Mouse (Mus musculus) megakaryocyte, embryonic 14.5 days (primary cell): ENCODE measurements around the gene Ptprn2. TPM values are rescaled to one million over a fixed set of nuclear protein-coding genes. Genes with fewer than 3 reads are reported as not detected.

Source experiments
- H3K27me3 ChIP-seq: replicated peaks from 2 replicates; pipeline ENCODE3; 2012; ENCODE audit warnings: inconsistent platforms
- H3K36me3 ChIP-seq: replicated peaks from 2 replicates; pipeline ENCODE3; 2012; ENCODE audit warnings: low read length, inconsistent platforms, mixed read lengths
- H3K4me1 ChIP-seq: 2 replicates; pipeline ENCODE4 v1.6.1; 2012; ENCODE audit warnings: inconsistent platforms
- H3K4me3 ChIP-seq: replicated peaks from 2 replicates; pipeline ENCODE3; 2012; ENCODE audit warnings: moderate library complexity, mild to moderate bottlenecking, inconsistent platforms
- H3K9me3 ChIP-seq: 2 replicates; pipeline ENCODE4 v1.6.1; 2012; ENCODE audit warnings: inconsistent platforms
- FLI1 ChIP-seq: IDR thresholded peaks from 2 replicates; pipeline ENCODE4 v1.6.1; 2012; ENCODE audit warnings: low read length, inconsistent platforms, mixed read lengths
- GATA1 ChIP-seq: IDR thresholded peaks from 3 replicates; pipeline ENCODE4 v1.6.1; 2012; ENCODE audit warnings: mixed read lengths, low read length, inconsistent platforms, borderline replicate concordance
- polyA plus RNA-seq: library from polyadenylated mRNA; stranded (reverse); fragments of >175 nt; gene quantifications from 2 replicates; pipeline ENCODE4 v1.2.3, GENCODE M21; 2012; ENCODE audit warnings: low replicate concordance; ENCODE audit not compliant: insufficient read depth

Gene Ptprn2
- polyA plus RNA-seq, 1 experiment = not detected

DNA sequence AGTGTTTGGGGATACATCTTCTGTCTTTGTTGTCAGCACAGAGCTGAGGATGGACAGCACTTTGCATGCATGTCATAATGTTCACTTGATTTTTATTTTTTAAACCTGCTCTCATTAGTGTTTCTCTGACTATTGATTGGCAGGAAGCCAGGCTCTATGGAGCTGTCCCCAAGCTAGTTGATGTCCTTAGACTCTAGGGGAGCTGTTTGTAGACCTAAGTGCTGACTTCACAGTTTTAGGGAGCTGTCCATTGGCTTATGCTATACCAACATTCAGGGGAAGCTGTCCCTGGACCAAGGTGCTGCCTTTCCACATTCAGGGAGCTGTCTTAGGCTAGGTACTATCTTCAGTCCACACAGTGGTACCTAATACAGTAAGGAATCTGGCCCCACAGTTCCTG, 360.7 kb downstream of the Ptprn2 start:
- TF ChIP-seq FLI1 (no peak), GATA1 (no peak)
- H3K4me1 ChIP-seq = no peaks in the 10 kb centered on the region
- H3K36me3 ChIP-seq = no peaks in the 10 kb centered on the region
- H3K9me3 ChIP-seq = peaks cover 13% of the 10 kb centered on the region
- H3K4me3 ChIP-seq = no peak overlapping the region
- H3K27me3 ChIP-seq = no peaks in the 10 kb centered on the region

DNA sequence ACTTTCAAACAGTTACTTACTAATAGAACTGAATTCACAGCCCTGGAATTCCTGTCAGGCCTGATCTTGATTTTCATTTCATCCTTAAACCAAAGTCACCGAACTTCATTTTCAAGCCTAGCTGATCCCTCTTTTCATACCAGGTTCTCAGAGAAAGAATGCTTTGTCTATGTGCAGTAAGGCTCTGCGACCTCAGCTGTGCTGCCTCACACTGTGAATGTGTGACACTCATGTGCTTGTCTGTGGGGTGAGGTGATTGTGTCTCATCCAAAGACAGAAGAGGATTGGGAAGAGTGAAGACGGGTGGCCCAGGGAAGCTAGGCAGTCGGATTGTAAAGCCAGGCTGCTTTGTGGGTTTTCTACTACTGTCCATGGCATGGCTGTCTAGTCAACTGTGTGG, 361.5 kb downstream of the Ptprn2 start:
- Histone ChIP-seq H3K9me3 (peaks cover 11% of the 10 kb centered on the region), H3K4me3 (no peak overlapping the region), H3K36me3 (no peaks in the 10 kb centered on the region), H3K27me3 (no peaks in the 10 kb centered on the region), H3K4me1 (no peaks in the 10 kb centered on the region)
- TF ChIP-seq GATA1 = no peak
- TF ChIP-seq FLI1 = no peak

DNA sequence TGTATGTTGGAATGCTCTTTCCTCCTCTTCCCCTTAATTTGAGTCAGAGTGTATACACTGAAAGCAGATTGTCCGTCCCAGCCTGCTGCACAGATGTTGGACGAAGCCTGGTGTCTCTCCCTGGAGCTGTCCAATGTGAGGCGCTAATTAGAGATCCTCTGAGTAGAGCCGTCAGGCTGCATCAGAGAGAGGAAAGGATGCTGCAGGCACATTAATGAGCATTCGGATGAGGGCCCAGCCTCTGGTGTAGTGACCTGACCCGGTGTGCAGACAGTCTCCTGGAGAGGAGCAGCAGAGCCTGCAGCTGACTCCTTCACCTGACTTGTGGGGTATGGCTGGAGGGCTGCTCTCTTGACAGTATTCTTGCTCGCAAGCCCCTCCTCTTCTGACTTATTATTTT, 370.8 kb downstream of the Ptprn2 start:
- no peaks in the 10 kb centered on the region for H3K36me3 ChIP-seq
- peaks cover 32% of the 10 kb centered on the region for H3K9me3 ChIP-seq
- TF ChIP-seq GATA1 (no peak), FLI1 (no peak)
- H3K4me3 ChIP-seq = no peak overlapping the region
- H3K4me1 ChIP-seq = no peaks in the 10 kb centered on the region
- H3K27me3 ChIP-seq = no peaks in the 10 kb centered on the region

DNA sequence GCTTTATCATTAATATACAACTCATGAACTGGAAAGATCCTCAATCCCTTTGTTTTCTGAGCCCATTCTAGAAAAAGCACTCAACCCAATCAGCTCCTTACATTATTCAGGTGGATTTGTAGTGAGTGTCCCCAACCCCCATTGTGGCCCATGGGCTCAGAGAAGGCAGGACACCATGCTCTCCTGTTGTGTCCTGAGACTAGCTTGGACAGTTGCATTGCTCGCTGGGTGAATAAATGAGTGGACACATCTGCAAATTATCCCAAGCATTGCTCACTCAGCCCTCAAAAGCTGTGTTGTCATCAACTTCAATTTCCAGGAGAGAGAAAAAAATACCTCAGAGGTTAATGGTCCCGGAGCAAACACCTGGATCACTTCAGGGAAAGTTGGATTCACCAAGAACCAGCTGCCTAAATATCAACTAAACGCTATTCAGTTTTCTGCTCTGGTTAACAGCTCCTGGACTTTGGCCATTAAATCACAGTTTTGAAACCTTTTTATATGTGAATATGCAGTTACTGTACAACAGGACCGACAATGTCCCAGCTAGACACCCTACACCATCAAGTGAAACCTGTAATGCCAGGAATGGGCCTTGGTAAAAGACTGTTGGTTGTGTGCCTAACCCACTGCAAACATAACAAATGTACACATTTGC, 376.0 kb downstream of the Ptprn2 start:
- Histone ChIP-seq H3K4me3 (no peak overlapping the region), H3K9me3 (peaks cover 13% of the 10 kb centered on the region), H3K27me3 (no peaks in the 10 kb centered on the region), H3K36me3 (no peaks in the 10 kb centered on the region), H3K4me1 (no peaks in the 10 kb centered on the region)
- TF ChIP-seq GATA1 = no peak
- TF ChIP-seq FLI1 = no peak

DNA sequence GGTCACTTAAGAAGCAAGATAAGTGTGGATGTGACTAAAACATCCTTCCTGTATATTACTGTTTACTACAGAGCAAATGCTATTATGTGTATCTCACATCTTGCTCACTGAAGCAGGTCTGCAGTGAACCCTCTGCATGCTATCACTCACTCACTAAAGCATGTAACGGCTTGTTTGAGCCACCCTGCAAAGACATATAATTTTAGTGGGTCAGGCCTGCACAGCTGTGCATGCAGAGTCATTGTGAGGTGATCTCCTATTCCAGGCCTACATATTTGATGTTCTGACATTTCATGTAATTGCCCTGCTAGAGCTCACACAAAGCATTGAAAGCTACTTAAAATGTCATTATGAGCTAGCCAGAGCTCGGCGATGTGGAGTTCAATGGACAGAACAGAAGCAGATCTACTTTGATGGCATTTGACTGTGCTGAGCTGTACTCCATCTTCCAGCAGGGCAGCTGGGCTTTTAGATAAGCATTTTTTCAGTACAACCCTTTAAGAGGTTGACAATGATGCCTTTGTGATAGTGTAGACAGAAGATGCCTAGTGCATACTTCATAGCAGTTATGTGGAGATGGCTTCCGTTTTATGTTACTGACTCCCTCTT, 377.9 kb downstream of the Ptprn2 start:
- no peaks in the 10 kb centered on the region for H3K36me3 ChIP-seq
- H3K4me1 ChIP-seq = no peaks in the 10 kb centered on the region
- H3K9me3 ChIP-seq = peaks cover 17% of the 10 kb centered on the region
- H3K4me3 ChIP-seq = no peak overlapping the region
- H3K27me3 ChIP-seq = no peaks in the 10 kb centered on the region
- TF ChIP-seq FLI1 (no peak), GATA1 (no peak)

DNA sequence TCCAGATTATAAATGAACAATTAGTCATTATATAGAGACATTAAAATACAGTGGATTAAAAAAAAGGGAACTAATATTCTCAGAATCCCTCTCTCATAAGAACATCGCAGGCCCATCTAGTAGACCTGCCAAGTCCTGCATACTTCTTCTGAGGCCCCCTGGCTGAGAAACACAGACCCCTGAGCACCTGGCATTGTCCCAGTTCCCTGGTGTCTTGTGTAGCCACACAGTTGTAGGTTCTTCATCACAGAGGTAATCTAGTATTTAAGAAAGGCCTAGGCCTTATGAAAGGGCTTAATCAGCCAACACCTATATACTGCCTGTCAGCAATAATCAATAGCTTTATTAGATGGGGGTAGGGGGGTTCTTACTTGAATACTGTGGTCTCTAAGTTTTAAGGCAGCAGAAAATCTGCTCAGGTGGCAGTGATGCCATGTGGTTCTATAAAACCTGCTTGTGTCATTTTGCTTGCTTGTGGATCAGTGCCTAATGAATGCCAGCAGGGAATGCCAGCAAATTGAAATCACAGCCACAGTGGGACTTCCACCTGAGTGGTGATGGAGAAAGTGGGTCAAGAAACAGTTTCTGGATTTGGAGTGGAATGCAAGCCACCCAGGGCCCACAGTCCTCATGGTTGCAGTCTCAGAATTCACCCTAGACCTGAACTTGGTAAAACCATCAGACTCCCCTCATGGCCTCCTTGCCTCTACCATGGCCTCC, 388.5 kb downstream of the Ptprn2 start:
- H3K9me3 ChIP-seq = no peaks in the 10 kb centered on the region

DNA sequence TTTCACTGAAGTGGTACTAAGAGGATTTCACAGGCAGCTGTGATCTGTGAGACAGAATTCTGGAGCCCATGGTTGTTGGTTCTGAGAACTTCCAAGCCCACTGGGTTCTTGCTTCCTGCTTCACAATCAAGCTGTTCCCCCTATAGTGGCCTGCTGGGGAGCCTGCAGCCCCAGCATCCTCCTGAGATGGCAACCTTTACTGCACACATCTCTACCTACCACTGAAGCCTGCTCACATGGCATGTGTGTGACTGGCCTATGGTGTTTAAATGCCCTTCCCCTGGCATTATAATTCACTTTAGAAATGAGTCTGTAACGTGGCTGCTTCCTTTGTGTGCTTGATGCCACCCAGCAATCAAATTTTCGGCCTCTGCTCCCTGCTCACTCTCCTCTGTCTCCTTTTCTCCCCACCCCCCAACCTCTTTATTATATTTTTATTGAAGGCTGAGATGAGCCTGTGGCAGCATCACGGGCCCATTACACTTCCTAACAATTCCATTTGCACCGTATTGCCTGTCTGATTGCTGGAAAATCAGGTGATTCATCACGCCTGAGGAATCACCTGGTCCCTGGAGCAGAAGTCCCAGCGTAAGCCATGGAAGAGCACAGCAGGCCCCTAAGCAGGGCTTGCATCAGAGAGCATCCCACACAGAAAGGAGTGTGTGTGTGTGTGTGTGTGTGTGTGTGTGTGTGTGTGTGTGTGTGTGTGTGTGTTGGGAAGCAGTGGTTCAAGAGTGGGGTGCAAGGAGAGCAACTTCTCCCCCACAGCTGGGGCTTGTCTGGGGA, 402.2 kb downstream of the Ptprn2 start:
- no peaks in the 10 kb centered on the region for H3K27me3 ChIP-seq
- H3K4me1 ChIP-seq = no peaks in the 10 kb centered on the region
- H3K9me3 ChIP-seq = peaks cover 25% of the 10 kb centered on the region
- no peak overlapping the region for H3K4me3 ChIP-seq
- H3K36me3 ChIP-seq = no peaks in the 10 kb centered on the region
- TF ChIP-seq FLI1 (no peak), GATA1 (no peak)

More for the DNA sequence above, 388.5 kb downstream of the Ptprn2 start:
- no peak overlapping the region for H3K4me3 ChIP-seq
- no peaks in the 10 kb centered on the region for H3K4me1 ChIP-seq
- no peaks in the 10 kb centered on the region for H3K36me3 ChIP-seq
- TF ChIP-seq GATA1 (no peak), FLI1 (no peak)
- no peaks in the 10 kb centered on the region for H3K27me3 ChIP-seq

DNA sequence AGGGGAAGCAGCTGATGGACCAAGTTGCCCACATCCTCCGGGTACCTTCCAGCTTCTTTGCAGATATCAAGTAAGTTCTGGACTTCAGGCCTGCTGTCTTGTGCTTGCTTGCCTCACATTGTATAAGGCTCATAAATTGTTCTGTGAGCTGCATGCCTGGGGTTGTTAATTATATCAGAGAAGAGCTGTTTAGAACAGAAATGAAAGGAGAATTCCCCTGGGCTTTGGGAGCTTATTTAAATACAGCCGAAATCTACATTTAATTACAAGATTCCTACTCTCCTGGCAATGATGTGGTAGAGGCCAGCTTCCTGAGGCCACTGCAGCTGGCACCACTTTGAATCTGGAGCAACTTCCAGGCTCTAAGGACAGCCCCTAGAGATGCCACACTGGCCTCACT, 403.3 kb downstream of the Ptprn2 start:
- H3K4me3 ChIP-seq = no peak overlapping the region
- peaks cover 29% of the 10 kb centered on the region for H3K9me3 ChIP-seq
- TF ChIP-seq FLI1 = no peak
- TF ChIP-seq GATA1 = no peak
- H3K4me1 ChIP-seq = no peaks in the 10 kb centered on the region
- H3K36me3 ChIP-seq = no peaks in the 10 kb centered on the region
- H3K27me3 ChIP-seq = no peaks in the 10 kb centered on the region

DNA sequence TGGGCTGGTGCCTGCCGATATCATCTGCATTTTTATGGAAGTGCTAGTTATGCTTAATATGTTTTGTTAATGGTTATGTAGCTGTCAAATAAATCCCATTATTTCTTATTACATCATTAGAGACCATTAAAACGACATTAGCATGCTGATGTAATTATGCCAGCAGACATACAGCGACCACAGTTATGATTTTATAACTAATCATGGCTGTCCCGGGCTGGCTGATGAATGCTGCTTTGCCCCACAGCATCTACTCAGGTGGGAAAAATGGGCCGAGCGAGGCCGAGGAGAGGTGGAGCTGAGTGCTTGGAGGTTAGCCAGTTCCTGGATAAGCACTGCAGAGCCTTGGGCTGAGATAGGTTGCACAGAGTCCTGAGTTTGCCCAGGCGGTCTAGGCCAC, 407.1 kb downstream of the Ptprn2 start:
- Histone ChIP-seq H3K36me3 (no peaks in the 10 kb centered on the region), H3K9me3 (peaks cover 32% of the 10 kb centered on the region), H3K27me3 (no peaks in the 10 kb centered on the region), H3K4me1 (no peaks in the 10 kb centered on the region), H3K4me3 (no peak overlapping the region)
- TF ChIP-seq GATA1 (no peak), FLI1 (no peak)
